Mouse (Mus musculus): Measurements from ENCODE around the gene Kcnj10.

- TF ChIP-seq POLR2A (IDR thresholded peaks at IDR 0.05; ENCODE audit: insufficient read length, low read depth), result no peak
- TF ChIP-seq MYOD1 (IDR thresholded peaks at IDR 0.05; ENCODE audit: control insufficient read depth in 1 of 3, insufficient read length in 2 of 3, low read depth in 2 of 3), result no peak
- no peak for TF ChIP-seq POLR2AphosphoS2 (IDR thresholded peaks at IDR 0.05; ENCODE audit: insufficient read length, low read depth)
- no peak for TF ChIP-seq MYOG (IDR thresholded peaks at IDR 0.05; ENCODE audit: control insufficient read depth in 1 of 3, insufficient read depth in 1 of 3, insufficient read length in 2 of 3, low read depth in 2 of 3)
- no peak for TF ChIP-seq TCF3 (IDR thresholded peaks at IDR 0.05; ENCODE audit: insufficient read length, low read depth)
- TF ChIP-seq CEBPB (IDR thresholded peaks at IDR 0.05; ENCODE audit: insufficient read depth, poor library complexity, severe bottlenecking), result no peak
- TF ChIP-seq TCF12 (IDR thresholded peaks at IDR 0.05; ENCODE audit: insufficient read depth, poor library complexity, severe bottlenecking), result no peak
- no peak for TF ChIP-seq USF1 (IDR thresholded peaks at IDR 0.05; ENCODE audit: low read depth)
- TF ChIP-seq MAX (IDR thresholded peaks at IDR 0.05; ENCODE audit: low read depth), result no peak
- TF ChIP-seq E2F4 (IDR thresholded peaks at IDR 0.05; ENCODE audit: insufficient read depth), result no peak
Measured at GRCm38 (mm10) chr1:172293449-172293848, 47.6 kb upstream of the Kcnj10 start.

Measured in myocyte (in vitro differentiated cells).